Mouse (Mus musculus): ENCODE results near the gene Med16. TPM values are rescaled to one million over a fixed set of nuclear protein-coding genes. Genes with fewer than 3 reads are reported as not detected.
"Not testable (repeated sequence)": the region's sequence is repeated elsewhere in the genome, so short reads cannot be mapped to it uniquely, and the experiment has no call there.

Gene Med16
- polyA plus RNA-seq, 1 experiment from 2014 or later = 62.6 TPM

GRCm38 (mm10) chr10:79889386-79889785, 19.3 kb downstream of the Med16 start:
- H3K9ac ChIP-seq = no peak overlapping the region

GRCm38 (mm10) chr10:79886611-79887010, 22.1 kb downstream of the Med16 start:
- H3K27me3 ChIP-seq (replicated peaks) = peaks cover 13% of the 10 kb centered on the region
- WGBS = 79% methylated on average over 8 of the region's 8 CpGs
- no peak for ATAC-seq (ENCODE audit: low FRiP score, low read depth)

More at GRCm38 (mm10) chr10:79889386-79889785, 19.3 kb downstream of the Med16 start:
- no peak overlapping the region for H3K4me3 ChIP-seq
- no peak for ATAC-seq (ENCODE audit: low FRiP score, low read depth)
- no peaks in the 10 kb centered on the region for H3K4me1 ChIP-seq
- H3K27me3 ChIP-seq (replicated peaks) = peaks cover 3% of the 10 kb centered on the region; the same call in 1 of the 2 replicates
- peaks cover 4% of the 10 kb centered on the region; the same call in 1 of the 2 replicates for H3K36me3 ChIP-seq
- no peak overlapping the region for H3K4me2 ChIP-seq (replicated peaks)
- no peaks in the 10 kb centered on the region for H3K9me3 ChIP-seq
- H3K27ac ChIP-seq = no peak overlapping the region
- WGBS = 82% methylated on average over 2 of the region's 2 CpGs

GRCm38 (mm10) chr10:79886054-79886453, 22.7 kb downstream of the Med16 start, which contains the start of gene Elane:
TSS of gene Elane (plus strand) at chr10:79886247.
- H3K4me1 ChIP-seq = peaks cover 9% of the 10 kb centered on the region

More at GRCm38 (mm10) chr10:79886611-79887010, 22.1 kb downstream of the Med16 start:
- Histone ChIP-seq H3K9me3 (no peaks in the 10 kb centered on the region), H3K9ac (no peak overlapping the region), H3K4me2 (replicated peaks) (no peak overlapping the region), H3K27ac (no peak overlapping the region), H3K4me1 (peaks cover 9% of the 10 kb centered on the region), H3K4me3 (no peak overlapping the region), H3K36me3 (no peaks in the 10 kb centered on the region)

GRCm38 (mm10) chr10:79884938-79885337, 23.8 kb downstream of the Med16 start:
- H3K27ac ChIP-seq; H3K9ac ChIP-seq; H3K9me3 ChIP-seq; H3K4me1 ChIP-seq; ATAC-seq (ENCODE audit: low FRiP score, low read depth); H3K4me3 ChIP-seq; H3K4me2 ChIP-seq (replicated peaks); H3K36me3 ChIP-seq: not testable (repeated sequence)
- WGBS = 82% methylated on average over 3 of the region's 3 CpGs
- peaks cover 22% of the 10 kb centered on the region for H3K27me3 ChIP-seq (replicated peaks)

More at GRCm38 (mm10) chr10:79886054-79886453, 22.7 kb downstream of the Med16 start, which contains the start of gene Elane:
- H3K27me3 ChIP-seq (replicated peaks) = peaks cover 14% of the 10 kb centered on the region
- no peak within 1 kb of the TSS for H3K27ac ChIP-seq
- no peak for ATAC-seq (ENCODE audit: low FRiP score, low read depth)
- WGBS = 84% methylated on average over 6 of the region's 6 CpGs
- H3K4me2 ChIP-seq (replicated peaks) = no peak within 1 kb of the TSS
- H3K36me3 ChIP-seq = no peaks in the 10 kb centered on the region
- H3K9me3 ChIP-seq = no peaks in the 10 kb centered on the region
- H3K9ac ChIP-seq = no peak within 1 kb of the TSS
- no peak within 1 kb of the TSS for H3K4me3 ChIP-seq

GRCm38 (mm10) chr10:79884446-79884845, 24.3 kb downstream of the Med16 start:
- Histone ChIP-seq H3K27me3 (replicated peaks) (peaks cover 25% of the 10 kb centered on the region), H3K36me3 (no peaks in the 10 kb centered on the region), H3K9me3 (no peaks in the 10 kb centered on the region), H3K4me1 (peaks cover 9% of the 10 kb centered on the region), H3K27ac (no peak overlapping the region), H3K4me3 (no peak overlapping the region), H3K4me2 (replicated peaks) (no peak overlapping the region), H3K9ac (no peak overlapping the region)
- ATAC-seq (ENCODE audit: low FRiP score, low read depth) = no peak
- 82% methylated on average over 4 of the region's 4 CpGs for WGBS

GRCm38 (mm10) chr10:79883297-79884084, 25.2 kb downstream of the Med16 start:
- no peaks in the 10 kb centered on the region for H3K9me3 ChIP-seq
- ATAC-seq (ENCODE audit: low FRiP score, low read depth) = peak; percentile 42; the same call in 1 of the 2 replicates
- WGBS = 14% methylated on average over 22 of the region's 22 CpGs
- peak overlapping the region; percentile 14; the same call in 1 of the 2 replicates for H3K9ac ChIP-seq
- H3K27ac ChIP-seq = no peak overlapping the region
- H3K27me3 ChIP-seq (replicated peaks) = peaks cover 26% of the 10 kb centered on the region
- peaks cover 9% of the 10 kb centered on the region for H3K4me1 ChIP-seq
- 0 out of 2 replicates have a peak overlapping the region, but pooled peaks have one; percentile 6 for H3K4me2 ChIP-seq (replicated peaks)
- no peak overlapping the region for H3K4me3 ChIP-seq
- H3K36me3 ChIP-seq = no peaks in the 10 kb centered on the region

- no peaks in the 10 kb centered on the region for H3K9me3 ChIP-seq
- H3K4me1 ChIP-seq = peaks cover 13% of the 10 kb centered on the region
- 6% methylated on average over 22 of the region's 22 CpGs for WGBS
- no peak for ATAC-seq (ENCODE audit: low FRiP score, low read depth)
- no peak overlapping the region for H3K27ac ChIP-seq
- peak overlapping the region; percentile 7; the same call in 1 of the 2 replicates for H3K4me3 ChIP-seq
- H3K4me2 ChIP-seq (replicated peaks) = peak overlapping the region; percentile 49
- H3K9ac ChIP-seq = no peak overlapping the region; the same call in 1 of the 2 replicates
- peaks cover 26% of the 10 kb centered on the region for H3K27me3 ChIP-seq (replicated peaks)
- H3K36me3 ChIP-seq = no peaks in the 10 kb centered on the region
These were observed 26.7 kb downstream of the Med16 start for GRCm38 (mm10) chr10:79881981-79882380.

- peaks cover 26% of the 10 kb centered on the region for H3K27me3 ChIP-seq (replicated peaks)
- no peak overlapping the region for H3K4me2 ChIP-seq (replicated peaks)
- no peak overlapping the region for H3K9ac ChIP-seq
- no peaks in the 10 kb centered on the region for H3K36me3 ChIP-seq
- peaks cover 14% of the 10 kb centered on the region for H3K4me1 ChIP-seq
- no peak overlapping the region for H3K27ac ChIP-seq
- no peak overlapping the region for H3K4me3 ChIP-seq
- H3K9me3 ChIP-seq = no peaks in the 10 kb centered on the region
- 18% methylated on average over 9 of the region's 9 CpGs for WGBS
- ATAC-seq (ENCODE audit: low FRiP score, low read depth) = no peak
These were observed 28.0 kb downstream of the Med16 start for GRCm38 (mm10) chr10:79880721-79881120.

GRCm38 (mm10) chr10:79879527-79879926, 29.2 kb downstream of the Med16 start:
- Histone ChIP-seq H3K27me3 (replicated peaks) (peaks cover 26% of the 10 kb centered on the region), H3K9me3 (no peaks in the 10 kb centered on the region), H3K36me3 (no peaks in the 10 kb centered on the region), H3K4me2 (replicated peaks) (no peak overlapping the region), H3K4me3 (no peak overlapping the region), H3K4me1 (peaks cover 23% of the 10 kb centered on the region), H3K27ac (no peak overlapping the region), H3K9ac (no peak overlapping the region)
- ATAC-seq (ENCODE audit: low FRiP score, low read depth) = no peak
- 40% methylated on average over 3 of the region's 3 CpGs for whole genome bisulfite sequencing

- 47% methylated on average over 12 of the region's 12 CpGs for WGBS
- Histone ChIP-seq H3K4me2 (replicated peaks) (no peak overlapping the region), H3K9me3 (no peaks in the 10 kb centered on the region), H3K4me3 (no peak overlapping the region), H3K4me1 (peaks cover 29% of the 10 kb centered on the region), H3K27ac (no peak overlapping the region), H3K27me3 (replicated peaks) (peaks cover 20% of the 10 kb centered on the region), H3K36me3 (no peaks in the 10 kb centered on the region), H3K9ac (no peak overlapping the region)
- no peak for ATAC-seq (ENCODE audit: low FRiP score, low read depth)
These were observed 31.0 kb downstream of the Med16 start for GRCm38 (mm10) chr10:79877757-79878156.

GRCm38 (mm10) chr10:79877174-79877573, 31.5 kb downstream of the Med16 start:
- WGBS = 54% methylated on average over 1 of the region's 1 CpGs
- H3K4me2 ChIP-seq (replicated peaks) = no peak overlapping the region
- H3K9me3 ChIP-seq = no peaks in the 10 kb centered on the region

GRCm38 (mm10) chr10:79874290-79874862, 34.3 kb downstream of the Med16 start, which contains the start of the genes Prtn3 and Plppr3:
TSS of gene Prtn3 (plus strand) at chr10:79874476.
TSS of gene Plppr3 (minus strand) at chr10:79874634.
- H3K9ac ChIP-seq = peak within 1 kb of the TSS; percentile 94
- H3K4me2 ChIP-seq (replicated peaks) = peak within 1 kb of the TSS; percentile 80
- H3K27me3 ChIP-seq (replicated peaks) = 0 out of 2 replicates have a peak, but pooled peaks cover under 1% of the 10 kb centered on the region
- WGBS = under 1% methylated on average over 57 of the region's 57 CpGs
- ATAC-seq (ENCODE audit: low FRiP score, low read depth) = peak; percentile 91
- peaks cover 23% of the 10 kb centered on the region for H3K36me3 ChIP-seq
- peak within 1 kb of the TSS; percentile 73 for H3K4me3 ChIP-seq
- H3K9me3 ChIP-seq = no peaks in the 10 kb centered on the region
- peaks cover 37% of the 10 kb centered on the region for H3K4me1 ChIP-seq
- H3K27ac ChIP-seq = peak within 1 kb of the TSS; percentile 86

More at GRCm38 (mm10) chr10:79877174-79877573, 31.5 kb downstream of the Med16 start:
- no peak overlapping the region for H3K9ac ChIP-seq
- H3K27ac ChIP-seq = no peak overlapping the region
- H3K4me3 ChIP-seq = no peak overlapping the region
- H3K4me1 ChIP-seq = peaks cover 31% of the 10 kb centered on the region
- no peak for ATAC-seq (ENCODE audit: low FRiP score, low read depth)
- no peaks in the 10 kb centered on the region for H3K36me3 ChIP-seq
- H3K27me3 ChIP-seq (replicated peaks) = peaks cover 14% of the 10 kb centered on the region

Measured in neural tube, embryonic 12.5 days (tissue).